Mouse (Mus musculus): ENCODE results near the gene Asz1.

Asz1 gene

GRCm38 (mm10) chr6:18108934-18109333, at the start of gene Asz1:
Gene Asz1, minus strand, starts transcription at chr6:18109061.
- no peak for DNase-seq

DNA sequence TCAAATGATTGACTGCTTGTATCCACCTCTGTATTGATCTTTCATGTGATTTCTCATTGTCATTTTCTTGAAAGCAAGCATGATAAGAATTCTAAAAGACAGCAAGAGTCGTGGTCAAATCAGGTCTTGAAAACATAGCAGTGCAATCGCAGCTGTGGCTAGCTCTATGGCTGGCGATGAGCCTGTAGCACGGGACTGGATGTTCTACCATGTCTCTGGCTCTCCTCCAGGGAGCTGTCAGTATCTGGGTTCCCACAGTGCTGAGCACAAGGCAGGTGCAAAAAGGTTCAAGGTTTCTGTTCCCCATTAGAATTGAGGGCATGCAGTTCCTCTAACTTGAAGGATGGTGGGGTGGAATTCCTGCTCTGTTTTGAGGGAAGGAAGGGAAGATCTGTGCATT, 44.2 kb upstream of the Asz1 start:
- DNase-seq: no peak

GRCm38 (mm10) chr6:18135246-18135645, 26.4 kb upstream of the Asz1 start:
- no peak for DNase-seq

DNA sequence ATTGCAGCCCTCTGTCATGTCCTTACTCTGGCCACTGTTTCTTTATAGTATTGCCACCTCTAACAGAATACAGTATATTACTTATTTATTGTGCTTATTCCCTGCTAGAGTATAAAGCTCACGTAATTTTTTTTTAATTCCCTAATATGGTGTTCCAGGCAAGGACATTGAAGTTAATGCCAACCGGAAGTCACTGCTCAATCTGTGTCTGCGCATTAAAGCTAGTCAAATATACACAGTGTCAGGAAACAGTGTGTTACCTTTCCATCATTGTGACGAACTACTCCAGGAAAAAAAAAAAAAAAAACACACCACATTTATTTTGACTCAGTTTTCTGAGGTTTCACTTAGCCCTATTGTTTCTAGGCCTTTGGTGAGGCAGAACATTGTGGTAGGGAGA, 19.2 kb upstream of the Asz1 start:
- DNase-seq: no peak

GRCm38 (mm10) chr6:18127206-18127983, 18.5 kb upstream of the Asz1 start:
- no peak for DNase-seq

DNA sequence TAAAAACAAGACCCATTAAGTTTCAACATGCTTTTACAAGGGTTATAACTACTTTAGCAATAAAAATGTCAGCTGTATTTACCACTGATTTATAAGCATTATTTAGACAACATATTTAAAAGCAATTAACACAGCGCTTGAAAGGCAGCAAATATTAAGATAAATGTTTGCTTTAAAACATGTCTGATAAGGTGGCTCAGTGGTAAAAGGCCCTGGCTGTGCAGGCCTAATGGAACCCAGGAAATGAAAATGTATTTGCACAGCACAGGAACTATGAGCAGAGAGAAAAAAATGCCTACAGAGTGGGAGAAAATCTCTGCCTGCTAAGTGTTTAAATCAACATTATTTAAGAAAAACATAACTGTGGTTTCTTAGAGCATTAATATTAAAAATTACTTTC, 12.0 kb downstream of the Asz1 start:
- DNase-seq: no peak

DNA sequence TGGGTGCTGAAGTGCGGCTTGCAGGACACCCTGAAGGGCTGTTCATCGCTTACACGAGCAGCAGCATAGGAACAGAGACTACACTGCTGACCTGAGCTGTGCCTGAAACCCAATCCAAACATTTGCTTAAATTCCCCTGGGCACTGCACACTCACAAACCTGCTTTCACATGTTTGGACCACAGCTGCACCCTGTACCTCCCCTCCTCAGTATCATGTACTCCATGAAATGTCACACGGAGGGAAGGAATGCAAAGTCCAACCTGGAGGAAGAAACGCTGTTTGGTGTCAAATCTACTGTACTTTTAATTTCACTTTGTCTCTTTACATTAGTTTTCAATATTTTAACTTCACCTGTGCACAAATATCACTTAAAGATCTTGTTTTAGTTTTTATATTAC, 19.8 kb downstream of the Asz1 start:
- no peak for DNase-seq

GRCm38 (mm10) chr6:18087160-18087804, 21.6 kb downstream of the Asz1 start:
- DNase-seq: no peak

GRCm38 (mm10) chr6:18078615-18079014, 30.2 kb downstream of the Asz1 start:
- DNase-seq: no peak

DNA sequence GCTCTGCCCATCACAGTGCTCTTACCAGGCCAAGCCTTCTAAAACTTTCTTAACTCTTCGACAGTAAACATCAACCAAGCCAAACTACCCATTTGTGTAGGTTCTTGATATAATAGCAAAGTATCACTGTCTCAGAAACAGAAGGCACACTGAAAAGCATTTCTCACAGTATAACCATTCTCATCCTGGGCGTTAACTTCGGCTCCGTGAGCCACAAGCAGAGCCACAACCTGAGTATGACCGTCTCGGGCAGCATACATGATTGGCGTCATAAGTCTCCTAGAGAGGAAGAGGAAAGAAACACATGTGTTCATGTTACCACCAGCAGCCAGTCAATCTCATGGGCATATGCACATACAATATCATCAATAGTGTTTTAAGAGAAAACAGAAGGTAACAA, 31.9 kb downstream of the Asz1 start:
- DNase-seq: no peak

DNA sequence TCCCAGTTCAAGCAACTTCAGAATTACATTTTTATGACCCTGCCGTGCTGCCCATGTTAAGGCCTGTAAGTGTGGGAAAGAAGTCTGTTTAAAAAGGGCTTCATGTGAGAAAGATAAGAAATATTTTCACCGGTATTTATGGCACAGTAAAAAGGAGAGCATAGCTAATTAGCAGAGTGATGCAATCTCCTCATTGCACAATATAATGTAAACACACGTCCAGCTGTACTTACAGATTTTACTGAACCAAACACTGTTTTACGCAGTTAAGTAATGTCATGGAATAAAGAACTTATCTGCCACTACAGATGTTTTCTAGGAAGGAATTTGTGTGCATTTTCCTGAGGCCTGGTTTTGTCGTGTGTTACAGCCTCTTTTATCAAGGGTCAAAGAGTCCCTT, 32.3 kb downstream of the Asz1 start:
- DNase-seq: no peak

GRCm38 (mm10) chr6:18057899-18058298, 51.0 kb downstream of the Asz1 start:
- no peak for DNase-seq

DNA sequence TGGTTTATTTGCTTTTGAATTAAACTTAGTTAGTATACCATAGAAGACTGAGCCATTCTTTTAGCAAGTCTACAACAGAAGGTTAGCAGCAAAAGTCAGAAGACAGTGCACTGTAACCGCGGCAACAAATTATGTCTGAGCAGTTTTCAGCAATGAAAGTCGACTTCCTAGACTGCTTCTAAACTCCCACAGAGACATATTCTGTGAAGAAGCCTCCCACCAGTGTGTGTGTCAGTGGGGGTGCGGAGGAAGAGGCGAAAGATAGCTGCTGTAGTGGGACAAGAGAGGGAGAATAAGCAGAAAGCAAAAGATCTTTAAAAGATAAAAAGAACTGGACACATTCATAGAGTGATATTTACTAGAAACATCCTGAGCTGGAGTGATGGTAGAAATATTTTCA, 57.2 kb downstream of the Asz1 start:
- no peak for DNase-seq

- DNase-seq: no peak
These were observed 64.6 kb downstream of the Asz1 start for GRCm38 (mm10) chr6:18044299-18044698.

- DNase-seq: no peak
These were observed 65.7 kb downstream of the Asz1 start for GRCm38 (mm10) chr6:18043172-18043571.

DNA sequence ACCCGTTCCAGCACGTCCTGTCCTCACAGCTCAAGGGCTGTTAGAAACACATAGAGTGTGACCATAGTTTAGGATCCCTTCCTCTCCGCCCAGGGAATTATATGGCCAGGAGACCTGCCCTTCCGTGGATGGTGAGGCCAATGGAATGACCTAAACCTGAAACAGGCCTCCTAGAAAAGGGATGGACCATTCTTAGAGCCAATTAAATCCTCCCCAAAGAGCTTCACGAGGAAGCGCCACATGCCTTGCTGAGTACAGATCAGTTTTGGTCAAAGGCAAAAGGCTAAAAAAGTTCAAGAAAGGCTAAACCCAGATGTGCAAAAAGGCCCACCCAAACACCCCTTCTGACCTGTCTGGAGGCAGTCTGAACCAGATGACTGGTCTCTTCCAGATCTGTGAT, 76.6 kb downstream of the Asz1 start:
- no peak for DNase-seq

DNA sequence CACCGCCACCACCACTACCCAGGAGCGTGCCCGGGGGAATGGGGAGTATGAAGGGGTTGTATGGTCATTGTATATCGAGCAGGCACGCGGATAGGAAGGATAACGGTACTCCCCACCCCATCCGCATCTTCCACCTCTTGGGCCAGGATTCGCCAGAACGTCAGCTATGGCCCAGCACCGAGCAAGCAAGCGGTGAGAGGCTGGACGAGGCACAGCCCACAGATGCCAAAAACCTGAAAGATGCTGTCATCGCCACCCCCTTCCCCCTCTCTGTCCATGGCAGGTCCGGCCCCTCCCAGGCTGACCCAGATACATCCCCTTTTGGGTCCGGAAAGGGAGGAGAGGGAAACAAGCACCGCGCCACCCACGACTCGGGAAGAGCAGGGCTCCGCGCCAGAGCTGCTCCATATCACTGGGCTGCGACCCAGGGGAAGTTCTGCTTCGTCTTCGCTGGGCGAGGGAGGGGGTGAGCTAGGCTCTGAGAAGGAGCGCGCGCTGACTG, 77.3 kb downstream of the Asz1 start:
- no peak for DNase-seq

DNA sequence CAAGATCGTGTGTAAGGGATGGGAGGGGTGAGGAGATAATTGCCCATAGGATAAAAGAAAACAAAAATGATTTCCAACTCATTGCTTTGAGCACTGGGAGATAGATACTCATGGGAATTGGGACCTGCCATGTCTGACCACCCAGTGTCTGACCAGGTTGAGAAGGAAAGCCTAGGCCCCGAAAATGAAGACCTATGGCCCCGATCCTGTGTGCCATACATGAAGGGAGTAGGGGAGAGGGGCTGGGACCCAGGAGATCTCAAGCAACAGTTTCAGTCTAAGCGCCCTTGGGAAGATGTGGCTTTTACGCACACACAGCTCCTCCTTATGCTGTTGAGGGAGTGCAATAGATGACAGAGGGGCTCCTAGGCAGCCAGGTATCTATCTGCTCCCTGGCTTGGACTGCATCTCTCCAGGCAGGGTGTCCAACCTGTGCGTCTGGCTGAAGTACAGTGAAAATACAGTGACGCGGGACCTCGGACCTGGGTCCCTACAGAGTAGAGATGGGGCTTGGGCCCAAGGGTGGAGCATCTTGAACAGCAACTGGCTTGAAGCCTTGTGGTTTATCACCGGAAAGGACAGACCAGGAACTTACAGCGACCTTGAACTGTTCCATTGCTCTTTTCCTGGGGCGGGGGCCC, 77.9 kb downstream of the Asz1 start:
- DNase-seq: no peak

GRCm38 (mm10) chr6:18029746-18030656, 78.9 kb downstream of the Asz1 start, which contains the start of gene Wnt2:
Gene Wnt2, minus strand, starts transcription at chr6:18030585.
- no peak for DNase-seq

DNA sequence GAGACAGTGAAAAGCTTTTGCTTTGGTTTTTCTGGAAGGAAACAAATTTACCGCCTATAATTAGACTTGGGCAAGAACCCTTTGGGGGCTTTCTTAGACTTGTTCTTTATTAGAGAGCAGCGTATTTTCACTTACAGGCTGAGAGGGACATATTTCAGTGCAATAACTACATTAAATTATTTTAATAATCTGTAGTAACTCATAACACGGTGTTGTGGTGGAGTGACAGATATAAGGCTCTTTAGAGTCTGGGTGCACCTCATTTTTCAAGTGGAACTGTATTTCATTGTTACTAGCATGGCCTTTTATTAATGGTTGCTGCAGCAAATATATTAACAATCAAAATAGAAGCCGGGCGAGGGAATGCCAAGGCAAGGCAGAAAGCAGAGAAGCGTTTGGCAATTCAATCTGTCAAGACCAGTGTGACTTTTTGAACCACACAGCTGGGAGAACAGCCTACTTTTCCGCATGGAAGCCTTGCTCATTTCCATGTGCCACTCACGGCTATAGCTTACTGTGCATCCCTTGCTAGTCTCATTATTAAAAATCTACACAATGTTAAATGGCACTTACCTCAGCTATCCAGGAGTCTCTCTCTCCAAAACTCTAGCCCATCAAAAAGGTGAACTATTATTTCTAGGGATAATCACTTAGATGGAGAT, 84.6 kb downstream of the Asz1 start:
- no peak for DNase-seq

DNA sequence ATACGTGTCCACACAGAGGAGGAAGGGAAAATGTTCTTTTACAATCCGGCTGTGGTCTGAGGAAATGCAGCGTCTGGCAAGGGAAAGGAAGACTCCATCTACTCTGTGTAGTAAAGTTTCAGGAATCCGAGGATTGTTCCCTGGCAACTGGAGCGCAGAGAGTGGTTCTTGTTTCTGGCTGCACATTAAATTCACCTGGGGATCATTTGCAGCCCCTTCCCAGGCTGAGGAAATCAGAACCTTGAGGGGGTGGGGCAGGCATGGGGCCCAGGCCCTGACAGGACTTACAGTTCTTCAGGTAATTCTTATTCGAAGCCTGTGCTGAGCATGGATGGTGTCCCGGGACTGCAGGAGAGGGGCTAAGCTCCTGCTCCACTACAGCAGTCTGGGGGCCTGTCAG, 95.5 kb downstream of the Asz1 start:
- DNase-seq: no peak

DNA sequence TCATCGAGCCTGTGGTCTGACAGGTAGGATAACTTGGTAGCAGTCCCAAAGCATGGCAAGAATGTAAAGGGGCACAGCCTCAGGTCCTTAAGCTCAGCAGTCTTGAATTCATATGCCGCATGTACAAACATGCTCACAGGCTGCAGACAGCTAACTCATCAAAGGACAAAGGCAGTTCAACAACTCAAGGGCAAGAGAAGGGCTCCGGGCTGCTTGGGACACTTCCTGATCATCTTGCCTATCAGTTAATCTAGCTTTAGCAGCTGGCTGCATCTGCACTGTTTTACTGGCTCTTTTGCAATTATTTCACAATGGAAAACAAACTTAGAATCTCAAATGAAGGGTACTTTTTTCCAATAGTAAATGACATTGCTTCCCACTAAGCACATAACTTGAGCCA, 101.5 kb downstream of the Asz1 start:
- no peak for DNase-seq

Measured in thymus, adult 18-20 months (tissue).